Mouse (Mus musculus) G1E (cell line): ENCODE data around the gene Tpmt.

Experiments
- CTCF ChIP-seq: IDR thresholded peaks from 2 replicates; pipeline ENCODE4 v1.5.1; 2012; ENCODE audit warnings: low read depth, low read length, inconsistent platforms, mixed read lengths
- GATA1 ChIP-seq: IDR thresholded peaks from 2 replicates; pipeline ENCODE4 v1.6.1; 2012; ENCODE audit warnings: borderline replicate concordance, low read length, inconsistent platforms, mixed read lengths
- POLR2AphosphoS5 ChIP-seq: IDR thresholded peaks from 2 replicates; pipeline ENCODE4 v1.6.1; 2012; ENCODE audit warnings: low read depth, low read length, inconsistent platforms; ENCODE audit not compliant: insufficient replicate concordance

DNA sequence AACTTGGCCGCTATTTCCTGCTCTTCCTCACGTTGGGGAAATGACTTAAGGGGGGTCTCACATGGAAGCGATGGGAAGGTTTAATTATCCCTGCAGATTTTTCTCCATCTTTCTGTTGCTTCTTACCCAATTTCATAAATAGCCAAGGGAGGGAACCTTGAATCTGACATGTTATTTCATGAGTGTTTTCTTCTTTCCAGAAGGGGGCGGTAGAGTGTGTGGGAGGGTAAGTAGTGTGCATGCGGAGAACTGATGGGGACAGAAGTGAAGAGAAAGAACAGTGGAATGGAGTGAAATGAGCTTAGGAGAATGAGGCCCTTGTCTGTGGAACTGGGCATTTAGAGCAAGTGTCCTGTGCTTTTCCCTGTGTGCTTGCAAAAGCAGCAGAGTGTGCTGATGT is 34.3 kb upstream of the Tpmt start:
- TF ChIP-seq GATA1 (no peak), CTCF (0 out of 2 replicates have a peak, but pooled peaks have one; percentile 12), POLR2AphosphoS5 (no peak)
